Mouse (Mus musculus): ENCODE results near the gene Krtap4-13. TPM values are rescaled to one million over a fixed set of nuclear protein-coding genes. Genes with fewer than 3 reads are reported as not detected.
"Not testable (repeated sequence)": the region's sequence is repeated elsewhere in the genome, so short reads cannot be mapped to it uniquely, and the experiment has no call there.

The Krtap4-13 gene
- total and polyA plus RNA-seq, 2 experiments from 2014 or later = not detected

- DNase-seq (ENCODE audit: low spot score) (no peak), ATAC-seq (ENCODE audit: insufficient read depth, low read depth) (no peak)
- Histone ChIP-seq H3K9me3 (replicated peaks; ENCODE audit: control insufficient read depth, low read length) (no peaks in the 10 kb centered on the region), H3K4me3 (ENCODE audit: low read depth, low read length) (no peak overlapping the region), H3K4me2 (ENCODE audit: low read depth, low read length) (no peak overlapping the region), H3K27me3 (ENCODE audit: control insufficient read depth, insufficient read depth, low read length) (no peaks in the 10 kb centered on the region), H3K36me3 (replicated peaks; ENCODE audit: control insufficient read depth, insufficient read depth, low read length) (no peaks in the 10 kb centered on the region), H3K9ac (replicated peaks; ENCODE audit: low read depth, low read length) (no peak overlapping the region), H3K4me1 (ENCODE audit: control insufficient read depth, insufficient read depth) (no peaks in the 10 kb centered on the region), H3K27ac (ENCODE audit: low read depth) (no peak overlapping the region)
- 67% methylated on average over 1 of the region's 1 CpGs for WGBS
- no peak for TF ChIP-seq EP300 (IDR thresholded peaks at IDR 0.05; ENCODE audit: low read depth)
- no peak for TF ChIP-seq CTCF (IDR thresholded peaks at IDR 0.05; ENCODE audit: low read depth)
These were observed 32.5 kb upstream of the Krtap4-13 start for GRCm38 (mm10) chr11:99842185-99842584.

GRCm38 (mm10) chr11:99837966-99838365 lies 28.3 kb upstream of the Krtap4-13 start, which contains the start of gene 2300003K06Rik:
Gene 2300003K06Rik, minus strand, starts transcription at chr11:99838066.
- H3K4me3 ChIP-seq (ENCODE audit: low read depth, low read length) = no peak within 1 kb of the TSS
- H3K36me3 ChIP-seq (replicated peaks; ENCODE audit: control insufficient read depth, insufficient read depth, low read length) = no peaks in the 10 kb centered on the region
- H3K27ac ChIP-seq (ENCODE audit: low read depth) = no peak within 1 kb of the TSS
- no peak within 1 kb of the TSS for H3K9ac ChIP-seq (replicated peaks; ENCODE audit: low read depth, low read length)
- DNase-seq (ENCODE audit: low spot score) = no peak
- no peaks in the 10 kb centered on the region for H3K4me1 ChIP-seq (ENCODE audit: control insufficient read depth, insufficient read depth)
- 53% methylated on average over 1 of the region's 1 CpGs for WGBS
- H3K9me3 ChIP-seq (replicated peaks; ENCODE audit: control insufficient read depth, low read length) = no peaks in the 10 kb centered on the region
- H3K4me2 ChIP-seq (ENCODE audit: low read depth, low read length) = no peak within 1 kb of the TSS
- H3K27me3 ChIP-seq (ENCODE audit: control insufficient read depth, insufficient read depth, low read length) = no peaks in the 10 kb centered on the region
- ATAC-seq (ENCODE audit: insufficient read depth, low read depth) = no peak
- TF ChIP-seq EP300 (IDR thresholded peaks at IDR 0.05; ENCODE audit: low read depth) (no peak), CTCF (IDR thresholded peaks at IDR 0.05; ENCODE audit: low read depth) (no peak)

- DNase-seq (ENCODE audit: low spot score); ATAC-seq (ENCODE audit: insufficient read depth, low read depth); H3K9me3 ChIP-seq (replicated peaks; ENCODE audit: control insufficient read depth, low read length); H3K27ac ChIP-seq (ENCODE audit: low read depth); H3K4me1 ChIP-seq (ENCODE audit: control insufficient read depth, insufficient read depth); H3K4me2 ChIP-seq (ENCODE audit: low read depth, low read length); H3K27me3 ChIP-seq (ENCODE audit: control insufficient read depth, insufficient read depth, low read length); H3K4me3 ChIP-seq (ENCODE audit: low read depth, low read length); H3K36me3 ChIP-seq (replicated peaks; ENCODE audit: control insufficient read depth, insufficient read depth, low read length); H3K9ac ChIP-seq (replicated peaks; ENCODE audit: low read depth, low read length): not testable (repeated sequence)
- 69% methylated on average over 2 of the region's 2 CpGs for WGBS
These were observed 5.9 kb upstream of the Krtap4-13 start, which contains the start of gene Gm11564 for GRCm38 (mm10) chr11:99815566-99815965. Gene Gm11564, minus strand, starts transcription at chr11:99815666.

- ATAC-seq (ENCODE audit: insufficient read depth, low read depth); H3K4me1 ChIP-seq (ENCODE audit: control insufficient read depth, insufficient read depth); DNase-seq (ENCODE audit: low spot score); H3K4me2 ChIP-seq (ENCODE audit: low read depth, low read length); H3K4me3 ChIP-seq (ENCODE audit: low read depth, low read length); H3K9me3 ChIP-seq (replicated peaks; ENCODE audit: control insufficient read depth, low read length); H3K36me3 ChIP-seq (replicated peaks; ENCODE audit: control insufficient read depth, insufficient read depth, low read length); H3K9ac ChIP-seq (replicated peaks; ENCODE audit: low read depth, low read length); H3K27me3 ChIP-seq (ENCODE audit: control insufficient read depth, insufficient read depth, low read length); H3K27ac ChIP-seq (ENCODE audit: low read depth): not testable (repeated sequence)
- WGBS = no CpG with 5 or more reads among the region's 1 CpGs
These were observed 5.3 kb downstream of the Krtap4-13 start, which contains the start of gene Gm11554 for GRCm38 (mm10) chr11:99804346-99804745. Gene Gm11554, minus strand, starts transcription at chr11:99804446.

- not testable (repeated sequence) for H3K27me3 ChIP-seq (ENCODE audit: control insufficient read depth, insufficient read depth, low read length); ATAC-seq (ENCODE audit: insufficient read depth, low read depth); H3K4me3 ChIP-seq (ENCODE audit: low read depth, low read length); H3K27ac ChIP-seq (ENCODE audit: low read depth); H3K9me3 ChIP-seq (replicated peaks; ENCODE audit: control insufficient read depth, low read length); H3K4me1 ChIP-seq (ENCODE audit: control insufficient read depth, insufficient read depth); H3K36me3 ChIP-seq (replicated peaks; ENCODE audit: control insufficient read depth, insufficient read depth, low read length); H3K4me2 ChIP-seq (ENCODE audit: low read depth, low read length); H3K9ac ChIP-seq (replicated peaks; ENCODE audit: low read depth, low read length); DNase-seq (ENCODE audit: low spot score)
- no CpG with 5 or more reads among the region's 1 CpGs for WGBS
These were observed 10.9 kb downstream of the Krtap4-13 start, which contains the start of gene Gm11569 for GRCm38 (mm10) chr11:99798832-99799231. Gene Gm11569, minus strand, starts transcription at chr11:99798932.

- no peaks in the 10 kb centered on the region for H3K9me3 ChIP-seq (replicated peaks; ENCODE audit: control insufficient read depth, low read length)
- H3K4me3 ChIP-seq (ENCODE audit: low read depth, low read length) = no peak within 1 kb of the TSS
- H3K27me3 ChIP-seq (ENCODE audit: control insufficient read depth, insufficient read depth, low read length) = no peaks in the 10 kb centered on the region
- H3K9ac ChIP-seq (replicated peaks; ENCODE audit: low read depth, low read length) = no peak within 1 kb of the TSS
- no peak within 1 kb of the TSS for H3K27ac ChIP-seq (ENCODE audit: low read depth)
- H3K4me1 ChIP-seq (ENCODE audit: control insufficient read depth, insufficient read depth) = no peaks in the 10 kb centered on the region
- no peaks in the 10 kb centered on the region for H3K36me3 ChIP-seq (replicated peaks; ENCODE audit: control insufficient read depth, insufficient read depth, low read length)
- WGBS = 60% methylated on average over 2 of the region's 2 CpGs
- DNase-seq (ENCODE audit: low spot score) = no peak
- H3K4me2 ChIP-seq (ENCODE audit: low read depth, low read length) = no peak within 1 kb of the TSS
- ATAC-seq (ENCODE audit: insufficient read depth, low read depth) = no peak
- no peak for TF ChIP-seq CTCF (IDR thresholded peaks at IDR 0.05; ENCODE audit: low read depth)
- no peak for TF ChIP-seq EP300 (IDR thresholded peaks at IDR 0.05; ENCODE audit: low read depth)
These were observed 16.3 kb downstream of the Krtap4-13 start, which contains the start of gene Gm11596 for GRCm38 (mm10) chr11:99793367-99793766. Gene Gm11596, minus strand, starts transcription at chr11:99793467.

GRCm38 (mm10) chr11:99784900-99785299 lies 24.8 kb downstream of the Krtap4-13 start, which contains the start of gene Krtap4-9:
Gene Krtap4-9, plus strand, starts transcription at chr11:99785200.
- not testable (repeated sequence) for H3K4me1 ChIP-seq (ENCODE audit: control insufficient read depth, insufficient read depth); H3K4me2 ChIP-seq (ENCODE audit: low read depth, low read length); H3K9ac ChIP-seq (replicated peaks; ENCODE audit: low read depth, low read length); DNase-seq (ENCODE audit: low spot score); H3K27ac ChIP-seq (ENCODE audit: low read depth); H3K4me3 ChIP-seq (ENCODE audit: low read depth, low read length); H3K36me3 ChIP-seq (replicated peaks; ENCODE audit: control insufficient read depth, insufficient read depth, low read length); H3K9me3 ChIP-seq (replicated peaks; ENCODE audit: control insufficient read depth, low read length); ATAC-seq (ENCODE audit: insufficient read depth, low read depth); H3K27me3 ChIP-seq (ENCODE audit: control insufficient read depth, insufficient read depth, low read length)

Data from heart, postnatal 0 days (tissue).